Mouse (Mus musculus): ENCODE data around the gene Zic5. TPM values are rescaled to one million over a fixed set of nuclear protein-coding genes. Genes with fewer than 3 reads are reported as not detected.

Zic5 gene
- polyA plus RNA-seq, 1 experiment from 2014 or later: 0.11 TPM

DNA sequence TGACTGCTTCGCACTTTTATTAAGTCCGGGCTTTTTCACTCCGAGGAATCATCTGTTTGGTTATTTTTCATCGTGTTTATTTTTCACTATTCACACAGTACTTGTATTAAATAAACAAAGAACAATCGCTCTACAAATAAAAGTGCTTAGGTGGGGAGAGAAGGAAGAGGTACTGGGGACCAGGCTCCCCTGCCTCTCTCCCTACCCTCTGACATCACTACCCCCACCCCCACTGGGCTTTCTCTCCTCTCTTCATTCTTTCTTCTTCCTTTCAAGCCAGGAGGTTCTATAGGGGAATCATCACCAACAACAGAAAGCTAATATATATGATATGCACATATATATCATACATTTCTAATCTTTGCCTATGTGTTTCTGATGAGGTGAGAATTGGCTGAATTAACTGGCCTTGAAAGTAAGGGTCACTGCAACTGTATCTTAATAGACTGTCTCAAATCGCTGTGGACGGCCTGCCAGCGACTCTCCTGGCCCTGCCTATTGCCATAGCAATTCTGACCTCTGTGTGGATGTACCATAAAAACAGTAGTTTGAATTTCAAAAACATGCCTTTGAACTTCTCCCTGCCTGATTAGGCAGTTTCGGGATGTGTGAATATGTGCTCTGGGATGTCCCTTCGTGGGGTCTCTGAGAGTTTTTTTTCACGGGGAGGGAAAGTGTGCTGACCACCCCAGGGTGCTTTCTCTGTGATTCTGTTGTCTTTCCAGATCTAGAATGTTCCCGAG is 11.3 kb downstream of the Zic5 start:
- no peak for TF ChIP-seq CTCF (IDR thresholded peaks at IDR 0.05; ENCODE audit: low read depth)
- peak overlapping the region; percentile 17; the same call in 1 of the 2 replicates for H3K4me3 ChIP-seq (replicated peaks; ENCODE audit: low read depth, low read length)
- no peak for DNase-seq (ENCODE audit: low spot score)
- H3K36me3 ChIP-seq (ENCODE audit: insufficient read depth, low read length): no peaks in the 10 kb centered on the region
- no peak overlapping the region for H3K27ac ChIP-seq
- H3K27me3 ChIP-seq (ENCODE audit: insufficient read depth, low read length): peaks cover 68% of the 10 kb centered on the region
- ATAC-seq (replicated peaks; ENCODE audit: low FRiP score, low read depth): no peak
- peaks cover 10% of the 10 kb centered on the region; the same call in 1 of the 2 replicates for H3K4me1 ChIP-seq (replicated peaks; ENCODE audit: insufficient read depth, low read length)
- H3K4me2 ChIP-seq (ENCODE audit: low read length): peak overlapping the region; percentile 44
- H3K9ac ChIP-seq (ENCODE audit: low read depth, low read length): no peak overlapping the region
- WGBS: 21% methylated on average over 12 of the region's 12 CpGs
- H3K9me3 ChIP-seq (replicated peaks; ENCODE audit: low read length): no peaks in the 10 kb centered on the region

DNA sequence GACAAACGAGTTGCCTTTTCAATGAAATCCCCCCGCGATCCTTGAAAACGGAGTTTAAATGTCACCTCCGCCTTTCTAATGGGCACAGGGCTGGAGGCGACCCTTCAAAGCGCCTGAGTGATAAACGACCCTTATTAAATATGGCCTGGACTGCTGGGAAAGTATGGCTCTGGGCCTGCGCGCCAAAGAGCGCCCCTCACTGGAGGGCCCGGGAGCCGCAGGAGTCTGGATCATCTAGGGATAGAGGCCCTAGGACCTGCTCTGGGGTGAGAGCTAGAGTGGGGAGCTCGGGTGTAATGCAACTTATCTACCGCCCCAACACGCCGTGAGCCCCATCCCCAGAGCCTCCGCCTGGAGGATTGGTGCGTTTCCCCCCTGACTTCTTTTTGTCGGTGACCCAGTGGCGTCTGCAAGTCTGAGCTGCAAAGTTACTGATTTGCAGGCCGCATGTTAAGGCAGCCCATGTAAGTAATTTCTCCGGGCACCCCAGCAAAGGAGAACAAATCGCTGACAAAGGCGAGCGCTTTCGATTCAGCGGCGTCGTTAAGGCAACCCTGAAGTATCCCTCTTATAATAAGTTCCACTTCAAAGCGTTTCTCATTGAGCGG is 12.0 kb downstream of the Zic5 start:
- Histone ChIP-seq H3K4me2 (ENCODE audit: low read length) (peak overlapping the region; percentile 44), H3K4me3 (replicated peaks; ENCODE audit: low read depth, low read length) (peak overlapping the region; percentile 17; the same call in 1 of the 2 replicates), H3K36me3 (ENCODE audit: insufficient read depth, low read length) (no peaks in the 10 kb centered on the region), H3K27me3 (ENCODE audit: insufficient read depth, low read length) (peaks cover 72% of the 10 kb centered on the region), H3K4me1 (replicated peaks; ENCODE audit: insufficient read depth, low read length) (peaks cover 10% of the 10 kb centered on the region; the same call in 1 of the 2 replicates), H3K9ac (ENCODE audit: low read depth, low read length) (no peak overlapping the region), H3K27ac (no peak overlapping the region), H3K9me3 (replicated peaks; ENCODE audit: low read length) (no peaks in the 10 kb centered on the region)
- TF ChIP-seq CTCF (IDR thresholded peaks at IDR 0.05; ENCODE audit: low read depth): 0 out of 2 replicates have a peak, but pooled peaks have one; percentile 31
- DNase-seq (ENCODE audit: low spot score) (peak; percentile 35), ATAC-seq (replicated peaks; ENCODE audit: low FRiP score, low read depth) (no peak; the same call in 1 of the 2 replicates)
- 6% methylated on average over 32 of the region's 32 CpGs for WGBS

DNA sequence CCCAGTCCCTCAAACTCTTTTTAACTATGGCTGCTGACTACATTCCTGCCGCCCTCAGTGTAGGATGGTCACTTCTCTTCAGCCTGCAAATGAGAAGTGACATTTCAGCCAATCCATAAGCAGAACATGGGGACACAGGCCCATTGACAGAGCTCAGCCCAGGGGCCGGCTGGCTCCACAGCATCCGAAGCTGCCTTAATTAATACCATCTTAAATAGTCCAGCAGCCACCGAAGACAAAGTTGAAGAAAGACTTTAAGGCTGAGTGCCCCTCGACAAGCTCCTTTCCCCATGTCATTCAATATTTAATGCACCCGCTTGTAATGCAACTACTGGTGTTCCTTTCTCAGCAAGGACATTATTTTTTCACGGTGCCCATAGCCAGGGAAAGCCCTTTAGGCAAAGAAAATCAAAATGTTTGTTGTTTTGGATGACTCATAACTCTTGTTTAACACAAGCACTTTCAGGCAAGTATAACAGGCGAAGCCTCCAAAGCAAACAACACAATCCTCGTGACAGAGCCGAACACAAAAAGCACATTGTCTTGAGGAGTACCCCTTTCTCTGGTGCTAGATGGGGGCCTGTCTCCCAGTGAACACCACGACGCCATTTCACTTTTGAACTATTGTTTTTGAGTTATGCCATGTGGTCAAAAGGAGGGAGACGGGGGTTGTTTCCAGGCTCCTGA is 12.6 kb downstream of the Zic5 start:
- H3K9ac ChIP-seq (ENCODE audit: low read depth, low read length): no peak overlapping the region
- no peak overlapping the region for H3K4me3 ChIP-seq (replicated peaks; ENCODE audit: low read depth, low read length)
- no peaks in the 10 kb centered on the region for H3K36me3 ChIP-seq (ENCODE audit: insufficient read depth, low read length)
- H3K27me3 ChIP-seq (ENCODE audit: insufficient read depth, low read length): peaks cover 74% of the 10 kb centered on the region
- no peaks in the 10 kb centered on the region for H3K9me3 ChIP-seq (replicated peaks; ENCODE audit: low read length)
- WGBS: 34% methylated on average over 13 of the region's 13 CpGs
- ATAC-seq (replicated peaks; ENCODE audit: low FRiP score, low read depth) (no peak), DNase-seq (ENCODE audit: low spot score) (no peak)
- peaks cover 10% of the 10 kb centered on the region; the same call in 1 of the 2 replicates for H3K4me1 ChIP-seq (replicated peaks; ENCODE audit: insufficient read depth, low read length)
- no peak for TF ChIP-seq CTCF (IDR thresholded peaks at IDR 0.05; ENCODE audit: low read depth)
- peak overlapping the region; percentile 44; the same call in 1 of the 2 replicates for H3K4me2 ChIP-seq (ENCODE audit: low read length)
- H3K27ac ChIP-seq: no peak overlapping the region

DNA sequence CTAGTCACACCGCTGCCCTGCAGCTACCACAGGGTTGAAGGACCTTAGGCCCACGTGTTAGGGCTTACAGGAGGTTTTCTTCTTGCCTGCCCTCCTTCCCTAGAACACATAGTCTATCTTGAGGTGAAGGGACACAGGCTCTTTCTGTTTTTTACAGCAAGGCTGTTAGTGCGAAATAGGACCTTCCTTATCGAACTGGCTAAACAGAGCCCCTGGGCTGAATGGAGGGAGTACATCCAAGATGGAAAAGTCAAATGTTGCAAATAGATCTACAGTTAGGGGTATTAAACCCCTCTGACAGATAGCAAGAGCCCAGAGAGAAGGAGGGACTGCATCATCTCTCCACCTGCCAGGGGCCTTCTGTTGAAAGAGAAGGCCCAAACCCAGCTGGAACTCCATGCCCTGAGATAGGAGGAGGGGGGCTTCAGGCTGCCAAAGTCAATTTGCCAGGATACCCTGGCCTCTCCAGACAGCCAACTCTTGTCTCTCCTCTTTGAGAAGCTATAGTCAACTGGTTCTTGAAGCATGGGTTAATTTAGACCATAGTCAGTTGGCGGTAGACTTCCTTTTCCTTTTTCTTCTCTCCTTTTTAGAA is 13.8 kb downstream of the Zic5 start:
- ATAC-seq (replicated peaks; ENCODE audit: low FRiP score, low read depth): no peak
- H3K4me2 ChIP-seq (ENCODE audit: low read length): no peak overlapping the region
- no peak overlapping the region for H3K27ac ChIP-seq
- peaks cover 76% of the 10 kb centered on the region for H3K27me3 ChIP-seq (ENCODE audit: insufficient read depth, low read length)
- H3K4me3 ChIP-seq (replicated peaks; ENCODE audit: low read depth, low read length): no peak overlapping the region
- peaks cover 10% of the 10 kb centered on the region; the same call in 1 of the 2 replicates for H3K4me1 ChIP-seq (replicated peaks; ENCODE audit: insufficient read depth, low read length)
- H3K9me3 ChIP-seq (replicated peaks; ENCODE audit: low read length): no peaks in the 10 kb centered on the region
- H3K9ac ChIP-seq (ENCODE audit: low read depth, low read length): no peak overlapping the region
- no peak for TF ChIP-seq CTCF (IDR thresholded peaks at IDR 0.05; ENCODE audit: low read depth)
- 71% methylated on average over 5 of the region's 5 CpGs for WGBS
- no peaks in the 10 kb centered on the region for H3K36me3 ChIP-seq (ENCODE audit: insufficient read depth, low read length)
- DNase-seq (ENCODE audit: low spot score): no peak

DNA sequence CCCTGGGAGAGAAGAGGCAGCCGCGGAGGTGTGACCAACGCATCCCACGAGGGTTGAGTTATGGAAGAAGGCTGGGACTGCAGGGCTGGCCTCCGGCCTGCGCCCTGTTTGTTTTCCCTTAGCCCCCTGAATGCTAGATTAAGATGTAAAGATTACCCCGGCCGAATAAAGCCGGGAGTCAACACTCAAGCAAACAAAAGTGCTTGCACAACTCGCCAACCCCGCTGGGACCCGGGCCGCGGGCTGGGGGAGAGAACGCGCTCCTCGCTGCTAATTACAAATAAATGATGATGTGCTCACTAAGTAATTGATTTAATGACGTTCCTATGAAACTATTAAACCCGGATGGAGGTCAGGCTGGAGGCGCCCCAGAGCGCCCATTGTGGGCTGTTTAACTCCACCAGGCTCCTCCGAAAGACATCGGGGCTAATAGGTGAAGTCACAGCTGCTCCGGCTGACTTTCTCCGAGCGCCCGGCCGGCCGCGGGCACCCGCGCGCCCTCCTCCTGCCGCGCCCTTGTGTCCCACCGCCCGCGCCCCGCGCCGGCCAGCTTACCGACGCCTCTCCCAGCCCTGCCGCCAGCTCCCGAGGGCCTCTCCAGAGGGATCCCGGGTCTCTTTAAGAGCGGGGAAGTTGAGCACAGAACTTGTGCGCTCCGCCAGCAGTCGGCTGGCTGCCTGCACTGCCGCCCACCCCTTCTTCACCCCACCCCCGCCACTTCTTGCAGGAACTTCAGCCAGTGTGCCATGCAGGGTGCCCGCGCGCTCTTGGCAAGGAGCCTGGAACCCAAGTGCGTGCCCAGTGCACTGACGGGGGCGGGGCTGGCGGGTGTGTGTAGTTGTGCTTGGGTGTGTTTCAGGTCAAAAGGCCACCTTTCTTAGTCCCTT is 14.7 kb downstream of the Zic5 start, which contains the start of gene Gm5089:
Gene Gm5089 (minus strand): TSS at position 620 of the 887 bp plus-strand sequence.
- 1% methylated on average over 59 of the region's 59 CpGs for WGBS
- DNase-seq (ENCODE audit: low spot score) (no peak), ATAC-seq (replicated peaks; ENCODE audit: low FRiP score, low read depth) (peak; percentile 34)
- H3K27ac ChIP-seq: no peak within 1 kb of the TSS
- no peaks in the 10 kb centered on the region for H3K36me3 ChIP-seq (ENCODE audit: insufficient read depth, low read length)
- TF ChIP-seq CTCF (IDR thresholded peaks at IDR 0.05; ENCODE audit: low read depth): no peak
- H3K27me3 ChIP-seq (ENCODE audit: insufficient read depth, low read length): peaks cover 69% of the 10 kb centered on the region
- no peak within 1 kb of the TSS for H3K9ac ChIP-seq (ENCODE audit: low read depth, low read length)
- peak within 1 kb of the TSS; percentile 27 for H3K4me3 ChIP-seq (replicated peaks; ENCODE audit: low read depth, low read length)
- H3K9me3 ChIP-seq (replicated peaks; ENCODE audit: low read length): no peaks in the 10 kb centered on the region
- H3K4me2 ChIP-seq (ENCODE audit: low read length): peak within 1 kb of the TSS; percentile 54
- peaks cover 10% of the 10 kb centered on the region; the same call in 1 of the 2 replicates for H3K4me1 ChIP-seq (replicated peaks; ENCODE audit: insufficient read depth, low read length)
